Mouse (Mus musculus): Measurements from ENCODE around the gene Nxph4. TPM values are rescaled to one million over a fixed set of nuclear protein-coding genes. Genes with fewer than 3 reads are reported as not detected.

Nxph4 gene
- polyA plus RNA-seq, 1 experiment from 2014 or later, result 3.3 TPM

DNA sequence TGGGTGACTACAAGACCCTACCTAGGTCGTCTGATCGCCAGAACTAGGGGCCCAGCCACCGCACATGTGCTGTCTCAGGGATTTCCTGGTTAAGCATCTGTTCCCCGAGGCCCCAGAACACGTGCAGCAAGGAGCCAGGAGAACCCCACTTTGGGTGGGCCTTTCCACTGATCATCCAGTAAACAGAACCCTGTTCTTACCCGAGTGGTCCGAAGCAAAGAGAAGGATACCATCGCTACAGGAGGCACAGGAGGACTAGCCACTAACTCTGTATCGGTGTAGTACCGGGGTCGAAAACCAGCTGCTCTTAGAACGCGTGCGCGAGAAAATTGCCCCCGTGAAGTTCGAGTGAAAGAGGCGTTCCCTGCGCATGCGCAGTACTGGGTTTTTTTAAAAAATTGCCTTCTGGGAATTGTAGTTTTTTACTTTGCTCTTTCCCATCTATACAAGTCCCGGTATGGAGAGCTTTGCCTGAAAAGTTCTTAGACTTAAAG is 12.2 kb downstream of the Nxph4 start, which contains the start of gene Shmt2:
Shmt2 (minus strand) TSS at position 357 of the 494 bp plus-strand sequence.
- peak; percentile 45; the same call in 1 of the 2 replicates for ATAC-seq (replicated peaks; ENCODE audit: low FRiP score)
- Histone ChIP-seq H3K4me3 (replicated peaks) (peak within 1 kb of the TSS; percentile 57), H3K9ac (peak within 1 kb of the TSS; percentile 43), H3K27me3 (peaks cover 61% of the 10 kb centered on the region), H3K27ac (no peak within 1 kb of the TSS), H3K36me3 (peaks cover 34% of the 10 kb centered on the region), H3K4me2 (peak within 1 kb of the TSS; percentile 85), H3K4me1 (peaks cover 58% of the 10 kb centered on the region), H3K9me3 (replicated peaks) (no peaks in the 10 kb centered on the region)
- WGBS, result 0% methylated on average over 21 of the region's 21 CpGs

DNA sequence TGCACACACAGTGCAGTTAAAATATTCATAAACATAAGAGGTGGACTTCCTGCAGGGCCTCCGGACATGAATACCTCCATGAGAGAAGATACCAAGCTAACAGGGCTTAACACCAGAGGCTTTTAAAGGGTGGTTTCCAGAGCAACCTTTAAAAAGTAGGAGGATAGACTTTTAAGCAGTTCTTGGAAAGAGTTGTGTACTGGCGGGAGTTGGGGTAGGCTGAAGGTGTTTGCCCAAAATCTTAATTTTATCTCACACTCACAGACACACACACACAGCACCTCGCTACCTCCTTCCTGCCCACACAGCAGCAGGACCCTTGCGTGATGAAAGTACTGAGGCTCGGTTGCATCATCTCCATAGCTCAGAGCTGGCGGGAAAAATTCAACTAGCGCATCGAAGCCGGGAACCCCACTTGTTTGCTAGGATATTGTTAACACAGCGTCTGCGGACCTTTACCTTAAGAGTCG is 12.7 kb downstream of the Nxph4 start:
- H3K4me2 ChIP-seq, result peak overlapping the region; percentile 85
- H3K27me3 ChIP-seq, result peaks cover 58% of the 10 kb centered on the region
- H3K4me1 ChIP-seq, result peaks cover 58% of the 10 kb centered on the region
- peaks cover 34% of the 10 kb centered on the region for H3K36me3 ChIP-seq
- H3K9me3 ChIP-seq (replicated peaks), result no peaks in the 10 kb centered on the region
- peak overlapping the region; percentile 43 for H3K9ac ChIP-seq
- 10% methylated on average over 12 of the region's 12 CpGs for WGBS
- ATAC-seq (replicated peaks; ENCODE audit: low FRiP score), result 0 out of 2 replicates have a peak, but pooled peaks have one; percentile 0
- no peak overlapping the region for H3K27ac ChIP-seq
- H3K4me3 ChIP-seq (replicated peaks), result peak overlapping the region; percentile 57

DNA sequence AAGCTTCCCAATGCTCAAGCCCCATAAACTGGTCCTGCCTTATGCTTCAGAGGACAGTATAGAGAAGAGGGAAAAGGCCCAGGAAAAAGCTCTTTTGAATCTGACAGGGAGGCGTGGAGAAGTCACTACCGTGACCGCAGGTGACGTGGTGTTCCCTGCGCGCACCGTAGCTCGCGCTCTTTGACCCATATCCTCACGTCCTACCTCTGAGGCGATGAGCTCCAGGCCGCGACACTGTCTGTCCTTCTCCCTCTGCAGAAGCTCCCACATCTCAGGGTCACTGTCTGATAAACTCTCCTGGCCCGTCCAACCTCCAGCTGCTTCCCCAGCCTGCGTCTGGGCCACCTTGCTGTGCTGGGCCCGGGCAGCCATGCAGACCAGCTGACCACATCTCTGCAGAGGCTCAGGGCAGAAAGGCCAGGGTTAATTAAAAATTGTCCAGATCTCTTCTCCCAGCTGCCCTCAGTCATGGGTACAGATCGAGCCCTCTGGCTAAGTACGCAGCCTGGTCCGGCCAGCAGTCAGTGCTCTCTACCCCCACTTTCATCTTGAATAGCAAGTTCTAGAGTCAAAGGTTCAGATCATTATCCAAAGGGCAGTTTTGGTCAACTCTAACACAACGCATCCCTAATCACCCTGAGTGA is 13.5 kb downstream of the Nxph4 start:
- H3K27me3 ChIP-seq, result peaks cover 55% of the 10 kb centered on the region
- 0 out of 2 replicates have a peak overlapping the region, but pooled peaks have one; percentile 41 for H3K27ac ChIP-seq
- H3K36me3 ChIP-seq, result peaks cover 34% of the 10 kb centered on the region
- no peaks in the 10 kb centered on the region for H3K9me3 ChIP-seq (replicated peaks)
- no peak overlapping the region for H3K9ac ChIP-seq
- ATAC-seq (replicated peaks; ENCODE audit: low FRiP score), result no peak
- 51% methylated on average over 20 of the region's 20 CpGs for WGBS
- peak overlapping the region; percentile 85 for H3K4me2 ChIP-seq
- peaks cover 58% of the 10 kb centered on the region for H3K4me1 ChIP-seq
- peak overlapping the region; percentile 57 for H3K4me3 ChIP-seq (replicated peaks)

DNA sequence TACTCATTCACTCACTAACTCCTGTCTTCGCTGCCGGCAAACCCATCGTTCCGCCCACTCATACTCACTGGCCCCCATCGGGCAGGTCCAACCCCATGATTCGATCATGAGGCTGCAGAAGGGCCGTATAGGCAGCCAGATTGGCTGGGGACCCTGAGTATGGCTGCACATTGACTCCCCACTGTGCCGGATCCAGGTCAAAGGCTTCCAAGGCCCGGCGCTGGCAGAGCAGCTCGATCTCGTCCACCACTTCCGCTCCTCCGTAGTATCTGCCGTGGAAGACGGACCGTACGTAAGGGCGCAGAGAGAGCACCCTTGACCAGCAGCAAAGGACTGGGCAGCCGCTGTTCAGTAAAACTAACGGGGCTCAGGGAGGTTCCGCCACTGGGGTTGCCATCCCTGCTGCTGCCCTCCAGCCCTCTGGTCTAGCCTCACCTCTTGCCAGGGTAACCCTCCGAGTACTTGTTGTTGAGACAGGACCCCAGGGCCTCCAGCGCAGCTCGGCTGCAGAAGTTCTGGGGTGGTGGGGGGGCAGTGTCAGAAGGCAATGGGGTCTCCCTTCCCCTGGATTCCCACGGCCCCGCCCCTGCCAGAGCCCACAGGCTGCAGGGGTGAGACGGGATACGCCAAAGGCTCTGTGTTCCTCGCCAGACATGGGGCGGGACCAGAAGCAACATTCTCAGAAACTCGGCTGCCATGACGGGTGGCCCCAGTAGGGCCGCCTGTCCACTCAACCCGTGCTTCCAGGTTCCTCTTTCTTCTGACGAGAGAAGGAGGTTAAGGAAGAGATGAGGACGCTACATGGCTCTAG is 14.3 kb downstream of the Nxph4 start:
- no peak overlapping the region for H3K9ac ChIP-seq
- H3K4me2 ChIP-seq, result peak overlapping the region; percentile 85
- H3K9me3 ChIP-seq (replicated peaks), result no peaks in the 10 kb centered on the region
- H3K4me1 ChIP-seq, result peaks cover 58% of the 10 kb centered on the region
- H3K27me3 ChIP-seq, result peaks cover 55% of the 10 kb centered on the region
- no peak overlapping the region for H3K27ac ChIP-seq
- no peak for ATAC-seq (replicated peaks; ENCODE audit: low FRiP score)
- 88% methylated on average over 37 of the region's 37 CpGs for WGBS
- peaks cover 34% of the 10 kb centered on the region for H3K36me3 ChIP-seq
- H3K4me3 ChIP-seq (replicated peaks), result peak overlapping the region; percentile 57; the same call in 1 of the 2 replicates

DNA sequence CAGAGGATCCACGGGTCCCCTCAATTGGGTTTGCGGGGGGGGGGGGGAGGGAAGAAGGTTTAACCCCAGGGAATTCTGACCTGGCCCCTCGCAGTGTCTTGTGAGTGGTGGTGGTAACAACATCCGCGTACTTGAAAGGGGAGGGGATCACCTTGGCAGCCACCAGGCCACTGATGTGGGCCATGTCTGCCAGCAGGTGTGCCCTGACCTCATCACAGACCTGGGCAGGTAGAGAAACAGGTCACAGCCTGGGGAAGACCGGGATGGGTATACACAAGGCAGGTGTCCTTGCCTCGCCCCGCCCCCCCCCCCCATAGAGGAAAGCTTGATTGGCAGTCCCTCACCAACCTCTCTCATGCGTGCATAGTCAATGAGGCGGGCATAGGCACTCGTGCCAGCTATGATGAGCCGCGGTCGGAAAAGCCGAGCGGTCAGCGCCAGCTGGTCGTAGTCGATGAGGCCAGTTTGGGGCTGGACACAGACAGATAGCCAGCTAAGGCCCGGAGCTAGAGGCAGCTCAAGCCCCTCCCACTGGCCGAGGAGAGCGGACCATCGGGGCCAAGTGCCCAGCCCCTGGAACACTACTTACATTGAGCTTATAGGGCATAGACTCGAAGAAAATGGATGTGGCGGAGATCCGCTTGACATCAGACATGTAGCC is 15.2 kb downstream of the Nxph4 start:
- H3K9ac ChIP-seq, result no peak overlapping the region
- no peak for ATAC-seq (replicated peaks; ENCODE audit: low FRiP score)
- H3K4me1 ChIP-seq, result peaks cover 60% of the 10 kb centered on the region
- no peak overlapping the region for H3K4me3 ChIP-seq (replicated peaks)
- 91% methylated on average over 26 of the region's 26 CpGs for WGBS
- H3K27me3 ChIP-seq, result peaks cover 55% of the 10 kb centered on the region
- no peak overlapping the region for H3K4me2 ChIP-seq
- peaks cover 34% of the 10 kb centered on the region for H3K36me3 ChIP-seq
- no peak overlapping the region for H3K27ac ChIP-seq
- H3K9me3 ChIP-seq (replicated peaks), result no peaks in the 10 kb centered on the region

DNA sequence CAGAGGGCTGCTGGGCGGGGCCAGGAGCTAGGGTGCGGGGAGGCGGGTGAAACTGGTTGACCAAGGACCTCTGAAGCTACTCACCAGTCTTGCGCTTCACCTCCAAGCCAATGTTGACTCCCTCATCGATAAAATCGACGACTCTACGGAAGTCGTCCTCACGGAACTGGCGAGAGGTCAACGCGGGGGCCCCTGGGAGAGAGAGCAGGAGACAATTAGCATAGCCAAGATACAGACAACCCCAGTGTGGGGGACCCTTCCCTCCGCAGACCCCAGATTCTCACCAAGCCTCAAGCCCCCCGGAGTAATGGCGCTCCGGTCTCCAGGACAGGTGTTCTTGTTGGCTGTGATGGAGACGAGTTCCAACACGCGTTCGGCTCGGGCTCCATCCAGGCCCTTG is 16.4 kb downstream of the Nxph4 start:
- Histone ChIP-seq H3K9me3 (replicated peaks) (no peaks in the 10 kb centered on the region), H3K27ac (no peak overlapping the region), H3K36me3 (peaks cover 34% of the 10 kb centered on the region), H3K4me3 (replicated peaks) (no peak overlapping the region), H3K4me2 (no peak overlapping the region), H3K4me1 (peaks cover 73% of the 10 kb centered on the region), H3K9ac (no peak overlapping the region), H3K27me3 (peaks cover 57% of the 10 kb centered on the region)
- whole genome bisulfite sequencing, result 89% methylated on average over 22 of the region's 22 CpGs
- no peak for ATAC-seq (replicated peaks; ENCODE audit: low FRiP score)

DNA sequence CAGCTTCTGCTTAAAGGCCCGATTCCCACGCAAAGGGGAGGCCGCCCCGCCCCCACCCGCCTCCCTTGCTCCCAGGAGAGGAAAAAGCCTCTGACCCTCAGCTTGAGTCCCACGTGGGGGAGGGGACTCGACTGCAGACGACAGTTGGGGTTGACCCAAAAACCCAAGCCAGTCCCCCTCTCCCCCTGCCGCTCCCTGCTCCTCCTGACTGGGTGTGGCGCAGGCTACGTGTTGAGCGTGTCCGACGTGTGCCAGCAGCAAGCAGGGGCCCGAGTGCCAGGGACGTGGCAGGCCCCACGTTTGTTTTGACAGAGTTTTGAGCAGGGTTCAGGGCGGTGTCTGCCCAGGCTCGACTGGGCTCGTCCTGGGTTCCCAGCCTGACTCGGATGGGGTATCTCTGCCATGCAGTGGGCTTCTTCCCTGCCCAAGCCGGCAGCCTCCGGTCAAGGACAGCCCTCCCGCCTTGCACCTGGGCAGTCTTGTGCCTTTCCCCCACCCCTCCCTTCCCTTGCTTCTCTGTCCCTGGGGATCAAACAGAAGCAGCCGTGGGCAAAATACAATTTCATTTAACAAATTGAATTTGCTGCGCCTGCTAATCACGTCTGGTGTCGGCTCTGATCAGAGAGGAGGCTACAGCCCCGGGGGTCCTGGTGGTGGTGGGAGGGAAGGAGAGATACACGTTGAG is 17.6 kb downstream of the Nxph4 start:
- peaks cover 81% of the 10 kb centered on the region for H3K4me1 ChIP-seq
- peak overlapping the region; percentile 42; the same call in 1 of the 2 replicates for H3K27ac ChIP-seq
- peak overlapping the region; percentile 15 for H3K4me3 ChIP-seq (replicated peaks)
- peak overlapping the region; percentile 51 for H3K4me2 ChIP-seq
- WGBS, result 10% methylated on average over 30 of the region's 30 CpGs
- H3K9me3 ChIP-seq (replicated peaks), result no peaks in the 10 kb centered on the region
- H3K9ac ChIP-seq, result peak overlapping the region; percentile 9; the same call in 1 of the 2 replicates
- H3K27me3 ChIP-seq, result peaks cover 63% of the 10 kb centered on the region
- H3K36me3 ChIP-seq, result peaks cover 34% of the 10 kb centered on the region
- ATAC-seq (replicated peaks; ENCODE audit: low FRiP score), result peak; percentile 34

DNA sequence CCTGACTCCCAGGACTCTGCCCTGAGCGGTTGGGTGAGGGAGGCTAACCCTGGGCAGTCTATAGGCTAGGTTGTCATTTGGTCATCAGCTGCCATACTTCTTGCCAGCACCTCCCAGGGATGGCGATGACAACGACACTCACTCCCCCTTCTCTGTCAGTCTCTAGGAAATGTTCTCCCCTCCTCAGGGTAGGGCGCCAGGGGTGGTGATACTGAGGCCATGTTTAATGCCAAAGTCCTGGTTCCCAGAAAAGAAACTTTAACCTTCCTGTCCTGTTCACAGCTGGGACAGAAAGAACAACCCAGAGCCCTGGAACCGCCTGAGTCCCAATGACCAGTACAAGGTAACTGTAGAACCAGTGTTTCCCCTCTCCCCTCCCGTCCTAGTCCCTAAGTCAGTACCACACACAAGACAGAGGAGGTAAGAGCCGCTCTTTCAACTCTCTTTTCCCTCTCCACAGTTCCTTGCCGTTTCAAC is 18.3 kb downstream of the Nxph4 start:
- peaks cover 70% of the 10 kb centered on the region for H3K27me3 ChIP-seq
- no peak for ATAC-seq (replicated peaks; ENCODE audit: low FRiP score)
- peak overlapping the region; percentile 42; the same call in 1 of the 2 replicates for H3K27ac ChIP-seq

DNA sequence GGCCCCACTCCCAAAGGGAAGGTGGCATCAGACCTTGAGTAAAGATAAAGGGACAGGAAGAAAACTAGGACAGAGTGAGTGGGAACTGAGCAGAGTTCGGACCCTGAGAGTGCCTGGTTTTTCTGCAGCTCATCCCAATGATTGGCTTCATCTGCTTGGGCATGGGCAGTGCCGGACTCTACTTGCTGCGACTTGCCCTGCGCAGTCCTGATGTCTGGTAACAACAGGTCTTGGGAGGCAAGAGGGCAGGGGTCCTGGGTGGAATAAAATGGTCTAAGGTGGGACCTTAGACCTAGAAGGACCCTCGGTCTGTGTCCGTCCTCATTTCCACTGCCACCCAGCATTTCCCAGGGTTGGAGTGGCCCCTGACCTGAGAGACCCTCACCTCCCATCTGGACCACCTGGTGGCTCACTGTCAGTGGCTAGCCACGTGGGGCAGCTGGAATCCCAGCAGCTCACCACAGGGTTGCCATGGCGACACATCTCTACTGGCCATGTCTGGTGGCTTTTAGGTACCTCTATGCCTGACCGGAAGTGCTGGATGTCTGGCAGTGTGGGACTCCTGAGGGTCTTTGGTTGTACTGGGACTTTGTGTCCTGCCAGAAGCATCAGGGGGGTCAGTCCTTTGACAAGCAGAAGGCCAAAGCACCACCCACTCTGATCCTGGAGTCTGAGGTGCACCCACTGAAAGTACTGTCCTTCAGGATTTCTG is 18.9 kb downstream of the Nxph4 start:
- peaks cover 81% of the 10 kb centered on the region for H3K4me1 ChIP-seq
- ATAC-seq (replicated peaks; ENCODE audit: low FRiP score), result no peak
- peak overlapping the region; percentile 42; the same call in 1 of the 2 replicates for H3K27ac ChIP-seq
- H3K36me3 ChIP-seq, result peaks cover 32% of the 10 kb centered on the region
- no peaks in the 10 kb centered on the region for H3K9me3 ChIP-seq (replicated peaks)
- peak overlapping the region; percentile 51 for H3K4me2 ChIP-seq
- H3K27me3 ChIP-seq, result peaks cover 76% of the 10 kb centered on the region
- WGBS, result 33% methylated on average over 9 of the region's 9 CpGs
- no peak overlapping the region for H3K9ac ChIP-seq
- peak overlapping the region; percentile 15 for H3K4me3 ChIP-seq (replicated peaks)

More for the DNA sequence above, 18.3 kb downstream of the Nxph4 start:
- Histone ChIP-seq H3K36me3 (peaks cover 34% of the 10 kb centered on the region), H3K4me2 (peak overlapping the region; percentile 51), H3K9me3 (replicated peaks) (no peaks in the 10 kb centered on the region), H3K9ac (peak overlapping the region; percentile 9; the same call in 1 of the 2 replicates), H3K4me1 (peaks cover 81% of the 10 kb centered on the region), H3K4me3 (replicated peaks) (peak overlapping the region; percentile 15)
- 14% methylated on average over 8 of the region's 8 CpGs for WGBS

DNA sequence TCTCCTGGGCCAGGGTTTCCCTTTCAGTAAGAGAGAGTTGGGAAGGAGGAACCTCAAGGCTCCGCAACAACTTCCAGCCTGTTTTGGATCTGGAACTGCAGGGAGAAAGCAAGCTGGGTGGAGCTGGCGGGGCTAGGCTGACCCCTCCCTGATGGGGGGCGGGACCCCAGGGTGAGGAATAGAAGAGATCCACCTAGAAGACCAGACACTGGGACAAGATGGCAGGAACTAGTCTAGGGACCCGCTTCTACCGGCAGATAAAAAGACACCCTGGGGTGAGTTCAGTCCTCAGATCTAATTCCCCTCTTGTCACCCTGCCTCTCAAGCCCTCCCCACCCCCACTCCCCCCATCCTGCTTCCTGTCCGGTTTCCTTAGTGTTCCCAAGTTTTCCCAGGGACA is 19.6 kb downstream of the Nxph4 start, which contains the start of gene Ndufa4l2:
Ndufa4l2 (plus strand) TSS at position 204 of the 400 bp plus-strand sequence.
- no peak for ATAC-seq (replicated peaks; ENCODE audit: low FRiP score)
- peaks cover 83% of the 10 kb centered on the region for H3K27me3 ChIP-seq
- WGBS, result 15% methylated on average over 6 of the region's 6 CpGs
- peak within 1 kb of the TSS; percentile 42; the same call in 1 of the 2 replicates for H3K27ac ChIP-seq
- H3K9me3 ChIP-seq (replicated peaks), result no peaks in the 10 kb centered on the region
- peaks cover 81% of the 10 kb centered on the region for H3K4me1 ChIP-seq
- peaks cover 26% of the 10 kb centered on the region for H3K36me3 ChIP-seq
- H3K4me2 ChIP-seq, result peak within 1 kb of the TSS; percentile 87
- H3K9ac ChIP-seq, result 0 out of 2 replicates have a peak within 1 kb of the TSS, but pooled peaks have one; percentile 12
- peak within 1 kb of the TSS; percentile 24 for H3K4me3 ChIP-seq (replicated peaks)
